Mouse (Mus musculus) urinary bladder, adult 18-20 months (tissue): ENCODE results near the gene Hoxc13.
A peak's percentile ranks its signal among the peaks of the same experiment; 100 is the strongest.

Source experiments
- DNase-seq, 2 experiments: peaks; one replicate each; pipeline ENCODE4 v3.0.0; 2022; ENCODE audit warnings: low spot score in 2 of 2, mixed read lengths in 2 of 2

The Hoxc13 gene

GRCm38 (mm10) chr15:102921053-102922011, at the start of gene Hoxc13:
Gene Hoxc13, plus strand, starts transcription at chr15:102921103.
- no peak for DNase-seq

DNA sequence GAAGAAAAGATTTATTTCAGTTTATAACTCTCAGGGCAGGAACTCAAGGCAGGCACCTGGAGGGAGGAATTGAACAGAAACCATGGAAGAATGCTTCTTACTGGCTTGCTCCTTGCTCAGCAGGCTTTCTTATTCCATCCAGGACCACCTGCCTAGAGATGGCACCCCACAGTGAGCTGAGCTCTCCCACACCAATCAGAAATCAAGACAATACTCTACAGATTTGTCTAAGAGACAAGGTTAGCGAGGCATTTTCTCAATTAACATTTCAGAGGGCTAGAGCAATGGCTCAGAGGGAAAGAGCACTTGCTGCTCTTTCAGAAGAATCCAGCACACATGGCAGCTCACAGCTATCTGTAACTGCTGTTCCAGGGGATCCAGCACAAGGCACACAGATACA, 35.1 kb upstream of the Hoxc13 start:
- no peak for DNase-seq

GRCm38 (mm10) chr15:102895115-102895514, 25.8 kb upstream of the Hoxc13 start:
- no peak for DNase-seq

DNA sequence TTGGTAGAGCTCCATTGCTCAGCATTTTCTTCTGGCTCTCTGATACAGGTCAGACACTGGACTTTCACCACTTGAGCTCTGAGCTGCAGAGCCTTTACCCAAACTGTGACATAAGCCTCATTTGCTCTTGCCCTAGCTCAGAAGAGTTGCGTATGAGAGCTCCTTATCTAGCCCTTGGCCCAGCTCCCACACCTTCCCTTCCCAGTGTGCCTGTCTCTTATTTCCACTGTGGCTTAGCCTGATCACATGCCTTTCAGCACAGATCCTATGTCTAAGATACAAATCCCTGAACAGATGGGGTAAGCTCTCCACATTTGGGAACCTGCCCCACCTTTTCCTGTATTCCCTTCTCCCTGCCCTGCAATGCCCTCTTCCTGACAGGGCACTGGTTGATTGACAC, 16.0 kb upstream of the Hoxc13 start:
- DNase-seq: no peak

GRCm38 (mm10) chr15:102909536-102909935, 11.4 kb upstream of the Hoxc13 start:
- no peak for DNase-seq

GRCm38 (mm10) chr15:102910038-102910437, 10.9 kb upstream of the Hoxc13 start:
- DNase-seq: no peak

DNA sequence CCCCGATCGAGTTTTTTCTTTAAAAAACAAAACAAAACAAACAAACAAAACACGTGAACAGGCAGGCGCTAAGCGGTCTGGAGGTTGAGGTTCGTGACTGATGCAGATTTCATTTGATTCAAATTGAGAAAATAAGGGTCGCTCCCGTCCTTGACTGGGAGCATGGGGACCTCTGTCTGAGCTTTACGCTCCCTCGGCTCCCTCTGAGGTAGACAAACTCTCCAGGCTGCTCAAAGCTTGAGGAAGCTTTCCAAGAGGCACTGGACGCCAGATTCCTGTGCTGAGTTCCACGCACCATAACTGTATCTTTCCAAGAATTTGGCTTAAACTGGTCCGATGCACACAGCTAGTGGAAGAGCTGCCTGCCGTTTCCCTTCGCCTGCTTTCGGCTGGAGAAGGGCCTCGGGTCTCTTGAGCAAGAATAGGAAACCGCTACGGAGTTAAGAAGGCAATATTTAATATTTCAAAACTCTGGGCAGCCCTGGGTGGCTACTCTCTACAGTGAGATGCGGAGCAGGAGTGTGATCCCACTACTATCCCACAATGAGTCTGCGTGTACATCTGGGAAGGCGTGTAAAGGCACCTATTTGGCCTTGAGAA, 10.3 kb upstream of the Hoxc13 start:
- DNase-seq: no peak

DNA sequence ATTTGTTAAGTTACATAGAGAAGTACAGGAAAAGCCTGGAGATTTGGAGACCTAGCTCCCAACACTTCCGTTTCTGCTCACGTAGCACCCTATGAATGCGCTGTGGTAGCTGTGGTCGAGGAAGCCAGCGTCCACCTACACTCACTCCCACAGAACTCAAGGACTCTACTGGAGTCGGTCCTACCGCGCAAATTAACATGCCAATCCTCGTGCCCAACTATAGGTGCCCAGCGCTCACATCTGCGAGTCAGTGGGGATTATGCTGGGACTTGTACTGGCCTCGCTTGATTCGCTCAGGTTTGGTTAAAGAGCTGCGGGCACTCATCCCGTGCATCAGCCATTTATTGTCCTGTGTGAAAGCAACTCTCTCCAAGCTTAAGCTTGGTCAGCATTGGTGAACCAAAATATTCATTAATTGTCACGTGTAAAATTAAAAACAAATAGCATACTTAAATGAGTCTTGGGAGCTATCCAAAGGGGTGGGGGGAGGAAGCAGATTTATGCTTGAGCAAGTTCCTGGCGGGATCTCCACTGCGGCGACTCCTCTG, 7.8 kb upstream of the Hoxc13 start:
- DNase-seq: no peak

GRCm38 (mm10) chr15:102917972-102918572, 2.8 kb upstream of the Hoxc13 start:
- no peak for DNase-seq

GRCm38 (mm10) chr15:102918611-102919265, 2.2 kb upstream of the Hoxc13 start:
- no peak for DNase-seq

GRCm38 (mm10) chr15:102919336-102920180, 1.3 kb upstream of the Hoxc13 start:
- no peak for DNase-seq

- peak in 1 of 2 experiments; percentile 60 for DNase-seq
Measured at GRCm38 (mm10) chr15:102920619-102921018, 284 bp upstream of the Hoxc13 start.

DNA sequence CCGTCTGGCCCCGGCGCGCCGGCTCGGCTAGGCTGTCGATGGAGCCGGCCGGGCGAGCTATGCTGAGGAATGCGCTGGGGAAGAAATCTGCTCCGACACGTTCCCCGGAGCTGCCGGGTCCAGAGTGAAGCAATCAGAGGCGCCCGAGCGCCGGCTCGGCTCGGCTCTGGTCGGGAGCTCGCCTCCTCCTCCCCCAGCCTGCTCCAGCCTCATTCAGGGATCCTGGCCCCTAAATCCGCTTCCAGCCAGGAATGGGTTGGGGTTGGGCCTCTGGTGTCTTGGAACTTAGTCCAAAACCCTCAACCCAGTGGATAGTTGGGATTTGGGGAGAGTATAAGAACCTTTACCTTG, 1.1 kb downstream of the Hoxc13 start:
- peak in 1 of 2 experiments; percentile 69 for DNase-seq

- DNase-seq: no peak
Measured at GRCm38 (mm10) chr15:102922636-102923500, 2.0 kb downstream of the Hoxc13 start.

DNA sequence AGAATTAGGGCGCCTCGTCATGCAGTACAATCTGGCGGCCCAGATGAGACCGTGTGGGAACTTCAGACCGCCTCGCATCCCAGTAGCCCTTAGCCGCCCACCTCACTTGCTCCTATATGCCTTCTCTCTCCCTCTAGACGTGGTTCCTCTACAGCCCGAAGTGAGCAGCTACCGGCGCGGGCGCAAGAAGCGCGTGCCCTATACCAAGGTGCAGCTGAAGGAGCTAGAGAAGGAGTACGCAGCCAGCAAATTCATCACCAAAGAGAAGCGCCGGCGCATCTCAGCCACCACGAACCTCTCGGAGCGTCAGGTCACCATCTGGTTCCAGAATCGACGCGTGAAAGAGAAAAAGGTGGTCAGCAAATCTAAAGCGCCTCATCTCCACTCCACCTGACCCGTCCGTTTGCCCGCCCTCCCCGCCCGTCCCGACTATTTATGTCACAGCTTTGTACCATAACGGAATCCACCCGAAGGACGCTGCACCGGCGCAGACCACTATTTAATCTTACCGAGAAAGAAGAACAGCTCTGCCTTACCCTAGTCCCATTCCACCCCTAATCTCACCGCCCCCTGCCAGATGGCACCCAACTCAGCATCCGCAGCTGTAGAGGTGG, 6.2 kb downstream of the Hoxc13 start:
- DNase-seq: no peak

GRCm38 (mm10) chr15:102931706-102932358, 10.9 kb downstream of the Hoxc13 start:
- DNase-seq: no peak

DNA sequence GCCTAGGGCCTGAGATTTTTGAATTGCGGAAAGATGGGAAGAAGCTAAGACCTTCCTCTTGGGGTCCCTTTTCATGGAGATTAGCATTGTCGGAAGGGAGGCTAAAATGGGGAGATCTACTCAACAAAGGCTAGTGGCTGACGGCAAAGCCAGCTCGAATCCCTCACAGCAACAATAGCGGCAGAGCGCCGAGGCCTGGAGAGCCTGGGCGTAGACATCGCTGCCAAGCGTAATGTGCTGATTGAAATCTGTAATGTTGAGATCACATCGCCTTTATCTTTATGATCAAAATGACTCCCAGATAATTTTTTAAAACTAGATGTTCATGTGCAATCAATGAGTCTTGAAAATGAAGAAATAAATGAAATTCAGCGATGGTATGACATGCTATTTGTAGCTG, 13.5 kb downstream of the Hoxc13 start:
- DNase-seq: no peak

- no peak for DNase-seq
Measured at GRCm38 (mm10) chr15:102934897-102935296, 14.0 kb downstream of the Hoxc13 start.
